Mouse (Mus musculus): Measurements from ENCODE around the gene Slc1a1.

The Slc1a1 gene

GRCm38 (mm10) chr19:28883126-28883525 is 48.3 kb downstream of the Slc1a1 start:
- Histone ChIP-seq H3K27me3 (ENCODE audit: control insufficient read depth, insufficient read depth, low read length, poor library complexity, severe bottlenecking) (no peaks in the 10 kb centered on the region), H3K36me3 (ENCODE audit: control insufficient read depth, insufficient read depth, low read length, poor library complexity, severe bottlenecking) (no peaks in the 10 kb centered on the region)
- DNase-seq (ENCODE audit: low read depth, low spot score): peak; percentile 24

GRCm38 (mm10) chr19:28888496-28888895 is 53.6 kb downstream of the Slc1a1 start:
- no peak for DNase-seq (ENCODE audit: low read depth, low spot score)

GRCm38 (mm10) chr19:28889251-28889650 is 54.4 kb downstream of the Slc1a1 start:
- Histone ChIP-seq H3K36me3 (ENCODE audit: control insufficient read depth, insufficient read depth, low read length, poor library complexity, severe bottlenecking) (no peaks in the 10 kb centered on the region), H3K27me3 (ENCODE audit: control insufficient read depth, insufficient read depth, low read length, poor library complexity, severe bottlenecking) (no peaks in the 10 kb centered on the region)
- no peak for DNase-seq (ENCODE audit: low read depth, low spot score)

More at GRCm38 (mm10) chr19:28888496-28888895, 53.6 kb downstream of the Slc1a1 start:
- no peaks in the 10 kb centered on the region for H3K36me3 ChIP-seq (ENCODE audit: control insufficient read depth, insufficient read depth, low read length, poor library complexity, severe bottlenecking)
- H3K27me3 ChIP-seq (ENCODE audit: control insufficient read depth, insufficient read depth, low read length, poor library complexity, severe bottlenecking): no peaks in the 10 kb centered on the region

GRCm38 (mm10) chr19:28891238-28891637 is 56.4 kb downstream of the Slc1a1 start:
- H3K36me3 ChIP-seq (ENCODE audit: control insufficient read depth, insufficient read depth, low read length, poor library complexity, severe bottlenecking): no peaks in the 10 kb centered on the region
- no peak for DNase-seq (ENCODE audit: low read depth, low spot score)
- no peaks in the 10 kb centered on the region for H3K27me3 ChIP-seq (ENCODE audit: control insufficient read depth, insufficient read depth, low read length, poor library complexity, severe bottlenecking)

- DNase-seq (ENCODE audit: low read depth, low spot score): no peak
- Histone ChIP-seq H3K36me3 (ENCODE audit: control insufficient read depth, insufficient read depth, low read length, poor library complexity, severe bottlenecking) (no peaks in the 10 kb centered on the region), H3K27me3 (ENCODE audit: control insufficient read depth, insufficient read depth, low read length, poor library complexity, severe bottlenecking) (no peaks in the 10 kb centered on the region)
These were observed 57.0 kb downstream of the Slc1a1 start for GRCm38 (mm10) chr19:28891864-28892263.

GRCm38 (mm10) chr19:28896639-28897038 is 61.8 kb downstream of the Slc1a1 start:
- Histone ChIP-seq H3K27me3 (ENCODE audit: control insufficient read depth, insufficient read depth, low read length, poor library complexity, severe bottlenecking) (no peaks in the 10 kb centered on the region), H3K36me3 (ENCODE audit: control insufficient read depth, insufficient read depth, low read length, poor library complexity, severe bottlenecking) (no peaks in the 10 kb centered on the region)
- DNase-seq (ENCODE audit: low read depth, low spot score): no peak

- Histone ChIP-seq H3K36me3 (ENCODE audit: control insufficient read depth, insufficient read depth, low read length, poor library complexity, severe bottlenecking) (no peaks in the 10 kb centered on the region), H3K27me3 (ENCODE audit: control insufficient read depth, insufficient read depth, low read length, poor library complexity, severe bottlenecking) (no peaks in the 10 kb centered on the region)
- DNase-seq (ENCODE audit: low read depth, low spot score): no peak
These were observed 62.6 kb downstream of the Slc1a1 start for GRCm38 (mm10) chr19:28897497-28897896.

- H3K36me3 ChIP-seq (ENCODE audit: control insufficient read depth, insufficient read depth, low read length, poor library complexity, severe bottlenecking): no peaks in the 10 kb centered on the region
- H3K27me3 ChIP-seq (ENCODE audit: control insufficient read depth, insufficient read depth, low read length, poor library complexity, severe bottlenecking): no peaks in the 10 kb centered on the region
- no peak for DNase-seq (ENCODE audit: low read depth, low spot score)
These were observed 65.9 kb downstream of the Slc1a1 start for GRCm38 (mm10) chr19:28900771-28901170.

GRCm38 (mm10) chr19:28902111-28902510 is 67.3 kb downstream of the Slc1a1 start:
- Histone ChIP-seq H3K36me3 (ENCODE audit: control insufficient read depth, insufficient read depth, low read length, poor library complexity, severe bottlenecking) (no peaks in the 10 kb centered on the region), H3K27me3 (ENCODE audit: control insufficient read depth, insufficient read depth, low read length, poor library complexity, severe bottlenecking) (no peaks in the 10 kb centered on the region)
- DNase-seq (ENCODE audit: low read depth, low spot score): no peak

- H3K27me3 ChIP-seq (ENCODE audit: control insufficient read depth, insufficient read depth, low read length, poor library complexity, severe bottlenecking): no peaks in the 10 kb centered on the region
- H3K36me3 ChIP-seq (ENCODE audit: control insufficient read depth, insufficient read depth, low read length, poor library complexity, severe bottlenecking): no peaks in the 10 kb centered on the region
- DNase-seq (ENCODE audit: low read depth, low spot score): no peak
These were observed 68.0 kb downstream of the Slc1a1 start for GRCm38 (mm10) chr19:28902806-28903205.

GRCm38 (mm10) chr19:28903536-28904119 is 68.8 kb downstream of the Slc1a1 start:
- no peak for DNase-seq (ENCODE audit: low read depth, low spot score)
- Histone ChIP-seq H3K27me3 (ENCODE audit: control insufficient read depth, insufficient read depth, low read length, poor library complexity, severe bottlenecking) (no peaks in the 10 kb centered on the region), H3K36me3 (ENCODE audit: control insufficient read depth, insufficient read depth, low read length, poor library complexity, severe bottlenecking) (no peaks in the 10 kb centered on the region)

GRCm38 (mm10) chr19:28908186-28908585 is 73.3 kb downstream of the Slc1a1 start:
- H3K27me3 ChIP-seq (ENCODE audit: control insufficient read depth, insufficient read depth, low read length, poor library complexity, severe bottlenecking): no peaks in the 10 kb centered on the region
- no peak for DNase-seq (ENCODE audit: low read depth, low spot score)
- H3K36me3 ChIP-seq (ENCODE audit: control insufficient read depth, insufficient read depth, low read length, poor library complexity, severe bottlenecking): no peaks in the 10 kb centered on the region

- no peak for DNase-seq (ENCODE audit: low read depth, low spot score)
- Histone ChIP-seq H3K27me3 (ENCODE audit: control insufficient read depth, insufficient read depth, low read length, poor library complexity, severe bottlenecking) (no peaks in the 10 kb centered on the region), H3K36me3 (ENCODE audit: control insufficient read depth, insufficient read depth, low read length, poor library complexity, severe bottlenecking) (no peaks in the 10 kb centered on the region)
These were observed 73.8 kb downstream of the Slc1a1 start for GRCm38 (mm10) chr19:28908693-28909092.

- no peak for DNase-seq (ENCODE audit: low read depth, low spot score)
- no peaks in the 10 kb centered on the region for H3K27me3 ChIP-seq (ENCODE audit: control insufficient read depth, insufficient read depth, low read length, poor library complexity, severe bottlenecking)
- H3K36me3 ChIP-seq (ENCODE audit: control insufficient read depth, insufficient read depth, low read length, poor library complexity, severe bottlenecking): no peaks in the 10 kb centered on the region
These were observed 79.7 kb downstream of the Slc1a1 start for GRCm38 (mm10) chr19:28914598-28914997.

GRCm38 (mm10) chr19:28915602-28916250 is 80.9 kb downstream of the Slc1a1 start:
- Histone ChIP-seq H3K27me3 (ENCODE audit: control insufficient read depth, insufficient read depth, low read length, poor library complexity, severe bottlenecking) (no peaks in the 10 kb centered on the region), H3K36me3 (ENCODE audit: control insufficient read depth, insufficient read depth, low read length, poor library complexity, severe bottlenecking) (no peaks in the 10 kb centered on the region)
- no peak for DNase-seq (ENCODE audit: low read depth, low spot score)

GRCm38 (mm10) chr19:28916492-28916891 is 81.6 kb downstream of the Slc1a1 start:
- no peak for DNase-seq (ENCODE audit: low read depth, low spot score)
- Histone ChIP-seq H3K36me3 (ENCODE audit: control insufficient read depth, insufficient read depth, low read length, poor library complexity, severe bottlenecking) (no peaks in the 10 kb centered on the region), H3K27me3 (ENCODE audit: control insufficient read depth, insufficient read depth, low read length, poor library complexity, severe bottlenecking) (no peaks in the 10 kb centered on the region)

Measured in splenic B cell, adult 2 months (primary cell).